Mouse (Mus musculus) E14TG2a.4 (cell line): ENCODE results near the gene Wdr62.

ENCODE experiments used
- H3K27me3 ChIP-seq: 2 replicates; pipeline ENCODE4 v1.6.1; 2014; ENCODE audit warnings: low read length, control low read depth; ENCODE audit not compliant: insufficient read depth
- H3K36me3 ChIP-seq: 2 replicates; pipeline ENCODE4 v1.6.1; 2014; ENCODE audit warnings: low read length, control low read depth; ENCODE audit not compliant: insufficient read depth
- H3K4me1 ChIP-seq: replicated peaks from 2 replicates; pipeline ENCODE4 v1.6.1; 2014; ENCODE audit warnings: low read depth, low read length, control low read depth
- H3K4me3 ChIP-seq: replicated peaks from 2 replicates; pipeline ENCODE4 v1.5.1; 2014; ENCODE audit warnings: mild to moderate bottlenecking, low read length
- H3K9me3 ChIP-seq: 2 replicates; pipeline ENCODE4 v1.6.1; 2014; ENCODE audit warnings: low read length, control low read depth
- CTCF ChIP-seq: conservative IDR thresholded peaks from 2 replicates; pipeline ENCODE4 v1.5.1; 2014; ENCODE audit warnings: low read length
- NANOG ChIP-seq: IDR thresholded peaks from 2 replicates; pipeline ENCODE4 v1.6.1; 2014; ENCODE audit warnings: borderline replicate concordance, low read length, mixed read lengths
- POU5F1 ChIP-seq: IDR thresholded peaks from 2 replicates; pipeline ENCODE4 v1.6.1; 2014; ENCODE audit warnings: low read length, borderline replicate concordance

The Wdr62 gene

DNA sequence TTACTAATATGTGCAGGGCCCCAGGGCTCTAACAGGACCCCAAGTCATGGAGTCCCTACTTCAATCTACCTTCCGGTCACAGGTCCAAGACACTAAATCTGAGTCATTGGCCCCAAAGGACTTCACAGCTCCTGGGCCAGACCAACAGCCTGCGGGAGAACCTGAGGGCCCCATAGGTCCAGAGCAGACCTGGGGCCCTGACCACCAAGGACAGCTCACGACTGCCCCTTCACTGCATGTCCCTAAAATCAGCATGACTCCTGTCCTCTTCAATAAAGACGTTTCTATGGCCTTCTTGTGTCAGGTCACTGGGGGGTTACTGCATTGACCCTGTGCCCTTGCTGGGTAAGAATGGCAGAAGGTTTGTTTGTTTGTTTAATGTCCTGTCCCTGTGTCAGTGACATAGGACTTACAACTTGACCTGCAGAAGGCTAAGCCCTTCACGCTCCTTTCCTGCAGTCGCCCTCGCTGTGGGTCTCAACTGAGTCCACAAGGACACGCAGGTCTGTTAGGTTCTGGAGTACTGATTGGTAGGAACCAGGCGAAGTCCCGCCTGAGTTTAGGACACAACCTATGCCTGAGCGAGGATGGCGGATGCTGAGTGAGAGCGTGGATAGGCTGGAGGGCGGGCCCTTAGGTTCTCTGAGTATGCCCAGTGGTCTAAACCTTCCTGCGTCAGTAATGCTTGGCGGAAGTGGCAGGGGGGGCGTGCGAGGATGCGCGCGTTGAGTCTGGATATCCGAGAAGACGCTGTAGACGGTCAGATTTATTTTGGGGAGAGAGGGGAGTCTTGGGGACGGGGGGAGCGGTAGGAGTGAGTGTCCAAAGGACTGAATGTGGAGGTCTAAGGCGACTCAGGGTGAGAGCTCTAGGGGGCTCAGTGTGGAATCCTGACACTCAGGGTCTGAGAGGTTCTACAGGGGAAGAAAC is 28.1 kb upstream of the Wdr62 start, which contains the start of gene Alkbh6:
Gene Alkbh6 (plus strand): TSS at position 642 of the 930 bp plus-strand sequence.
- TF ChIP-seq CTCF (no peak), POU5F1 (no peak), NANOG (no peak)
- Histone ChIP-seq H3K9me3 (no peaks in the 10 kb centered on the region), H3K4me1 (peaks cover 49% of the 10 kb centered on the region), H3K36me3 (peaks cover 47% of the 10 kb centered on the region), H3K27me3 (no peaks in the 10 kb centered on the region), H3K4me3 (peak within 1 kb of the TSS; percentile 95)

GRCm38 (mm10) chr7:30306083-30306779 is 26.0 kb upstream of the Wdr62 start:
- no peaks in the 10 kb centered on the region for H3K9me3 ChIP-seq
- H3K4me1 ChIP-seq = peaks cover 42% of the 10 kb centered on the region
- peak; percentile 59 for TF ChIP-seq CTCF
- no peak for TF ChIP-seq POU5F1
- H3K27me3 ChIP-seq = no peaks in the 10 kb centered on the region
- no peak overlapping the region for H3K4me3 ChIP-seq
- peaks cover 40% of the 10 kb centered on the region for H3K36me3 ChIP-seq

DNA sequence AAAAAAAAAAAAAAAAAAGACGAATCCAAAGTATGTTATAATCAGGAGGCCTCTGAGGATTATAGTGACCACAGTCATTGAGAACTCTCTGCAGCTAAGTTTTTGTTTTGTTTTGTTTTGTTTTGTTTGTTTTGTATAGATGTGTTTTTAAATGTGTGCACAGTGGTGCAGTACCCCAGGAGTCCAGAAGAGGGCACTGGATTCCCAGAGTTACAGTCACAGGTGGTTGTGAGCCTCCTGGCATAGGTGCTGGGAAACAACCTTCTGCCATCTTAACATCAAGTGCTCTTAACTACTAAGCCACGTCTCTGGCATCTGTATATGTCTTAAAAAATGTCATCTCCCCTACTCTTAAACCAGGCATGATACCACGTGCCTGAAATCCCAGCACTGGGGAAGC is 20.7 kb upstream of the Wdr62 start:
- TF ChIP-seq POU5F1 (no peak), CTCF (peak; percentile 95)
- Histone ChIP-seq H3K4me3 (no peak overlapping the region), H3K27me3 (no peaks in the 10 kb centered on the region), H3K36me3 (peaks cover 23% of the 10 kb centered on the region), H3K9me3 (no peaks in the 10 kb centered on the region), H3K4me1 (peaks cover 40% of the 10 kb centered on the region)

DNA sequence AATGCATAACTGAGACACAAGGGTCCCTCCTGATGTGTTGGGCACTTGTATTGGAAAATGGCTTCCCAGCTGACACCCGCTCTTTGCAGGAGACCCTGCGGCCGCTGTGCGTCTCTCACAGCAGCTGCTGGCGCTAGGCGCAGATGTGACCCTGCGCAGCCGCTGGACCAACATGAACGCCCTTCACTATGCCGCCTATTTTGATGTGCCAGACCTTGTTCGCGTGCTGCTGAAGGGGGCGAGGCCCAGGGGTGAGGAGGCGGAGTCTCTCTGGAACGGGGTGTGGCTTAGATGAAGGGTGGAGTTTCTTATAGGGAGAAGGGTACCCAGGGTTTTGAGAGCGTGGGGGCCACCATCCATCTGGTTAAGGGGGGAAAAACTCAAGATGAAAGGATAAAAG is 17.0 kb upstream of the Wdr62 start:
- H3K9me3 ChIP-seq = no peaks in the 10 kb centered on the region
- peaks cover 7% of the 10 kb centered on the region; the same call in 1 of the 2 replicates for H3K36me3 ChIP-seq
- TF ChIP-seq NANOG = no peak
- no peak for TF ChIP-seq CTCF
- TF ChIP-seq POU5F1 = no peak
- no peaks in the 10 kb centered on the region for H3K27me3 ChIP-seq
- H3K4me1 ChIP-seq = peaks cover 43% of the 10 kb centered on the region
- H3K4me3 ChIP-seq = 0 out of 2 replicates have a peak overlapping the region, but pooled peaks have one; percentile 23

GRCm38 (mm10) chr7:30296816-30297215 is 16.6 kb upstream of the Wdr62 start:
- Histone ChIP-seq H3K9me3 (no peaks in the 10 kb centered on the region), H3K4me1 (peaks cover 48% of the 10 kb centered on the region), H3K27me3 (no peaks in the 10 kb centered on the region), H3K4me3 (0 out of 2 replicates have a peak overlapping the region, but pooled peaks have one; percentile 23), H3K36me3 (0 out of 2 replicates have a peak, but pooled peaks cover 6% of the 10 kb centered on the region)
- TF ChIP-seq CTCF = no peak
- no peak for TF ChIP-seq POU5F1
- no peak for TF ChIP-seq NANOG

DNA sequence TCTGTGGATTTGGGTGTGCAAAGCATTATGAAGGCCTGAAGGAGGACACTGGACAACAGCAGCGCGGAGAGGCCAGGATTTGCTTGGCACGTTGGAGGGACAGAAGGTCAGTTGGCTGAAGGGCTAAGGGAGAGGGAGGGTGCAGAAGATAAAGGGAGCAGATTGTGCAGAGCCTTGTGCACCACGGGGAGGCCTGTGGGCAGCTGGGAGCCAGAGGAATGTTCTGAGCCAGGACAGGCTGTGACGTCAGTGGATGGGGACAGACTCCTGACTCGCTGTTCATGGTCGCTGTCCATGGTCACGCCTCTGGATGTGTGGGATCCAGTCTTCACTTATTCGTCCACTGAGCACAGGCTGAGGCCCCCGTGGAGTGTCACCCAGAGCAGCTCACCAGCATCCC is 14.9 kb upstream of the Wdr62 start:
- H3K4me1 ChIP-seq = peaks cover 56% of the 10 kb centered on the region
- no peaks in the 10 kb centered on the region for H3K9me3 ChIP-seq
- no peaks in the 10 kb centered on the region for H3K27me3 ChIP-seq
- H3K4me3 ChIP-seq = no peak overlapping the region
- no peak for TF ChIP-seq POU5F1
- TF ChIP-seq NANOG = no peak
- TF ChIP-seq CTCF = no peak
- 0 out of 2 replicates have a peak, but pooled peaks cover 4% of the 10 kb centered on the region for H3K36me3 ChIP-seq

- no peaks in the 10 kb centered on the region for H3K27me3 ChIP-seq
- H3K4me3 ChIP-seq = no peak overlapping the region
- TF ChIP-seq POU5F1 = no peak
- no peak for TF ChIP-seq CTCF
- TF ChIP-seq NANOG = no peak
- H3K4me1 ChIP-seq = peaks cover 56% of the 10 kb centered on the region
- 0 out of 2 replicates have a peak, but pooled peaks cover 4% of the 10 kb centered on the region for H3K36me3 ChIP-seq
- H3K9me3 ChIP-seq = no peaks in the 10 kb centered on the region
Measured at GRCm38 (mm10) chr7:30294296-30294695, 14.1 kb upstream of the Wdr62 start.

- H3K4me3 ChIP-seq = no peak overlapping the region
- no peak for TF ChIP-seq POU5F1
- no peak for TF ChIP-seq NANOG
- TF ChIP-seq CTCF = no peak
- 0 out of 2 replicates have a peak, but pooled peaks cover 4% of the 10 kb centered on the region for H3K36me3 ChIP-seq
- no peaks in the 10 kb centered on the region for H3K9me3 ChIP-seq
- peaks cover 57% of the 10 kb centered on the region for H3K4me1 ChIP-seq
- no peaks in the 10 kb centered on the region for H3K27me3 ChIP-seq
Measured at GRCm38 (mm10) chr7:30293795-30294194, 13.6 kb upstream of the Wdr62 start.
